Mouse (Mus musculus) kidney, adult 2 months (tissue): ENCODE data around the gene Dhx34.

ENCODE experiments used
- CTCF ChIP-seq: fragments of 200-500 bp; conservative IDR thresholded peaks from 2 replicates; pipeline ENCODE4 v1.5.1; 2011; ENCODE audit warnings: low read depth, mild to moderate bottlenecking, control low read depth, low read length, moderate library complexity, mixed read lengths; ENCODE audit not compliant: insufficient read depth, insufficient read length
- POLR2A ChIP-seq: fragments of 200-500 bp; IDR thresholded peaks from one replicate; pipeline ENCODE4 v1.6.1; 2011; ENCODE audit warnings: low read depth, low read length, control low read depth

DNA sequence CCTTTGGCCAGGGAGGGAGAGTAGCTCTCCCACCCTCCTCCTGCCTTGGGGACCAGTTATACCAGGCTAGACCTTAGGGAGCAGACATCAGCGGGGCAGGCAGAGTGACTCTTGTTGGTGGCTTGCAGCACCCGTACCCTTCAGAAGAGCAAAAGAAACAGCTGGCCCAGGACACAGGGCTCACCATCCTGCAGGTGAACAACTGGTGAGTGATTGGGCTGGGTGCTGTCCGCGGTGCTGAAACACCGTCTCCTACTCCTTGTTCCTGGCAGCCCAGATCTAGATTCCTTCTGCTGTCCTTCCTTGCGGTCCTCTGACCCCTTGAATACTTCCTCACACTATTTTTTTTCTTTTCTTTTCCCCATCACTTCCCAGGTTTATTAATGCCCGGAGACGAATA lies 38.2 kb downstream of the Dhx34 start:
- TF ChIP-seq POLR2A, result no peak
- no peak for TF ChIP-seq CTCF
